Mouse (Mus musculus): ENCODE results near the gene Naf1. TPM values are rescaled to one million over a fixed set of nuclear protein-coding genes. Genes with fewer than 3 reads are reported as not detected.

Gene Naf1
- total and polyA plus RNA-seq, 3 experiments, result 11.1 to 39.6 TPM; not detected in 1

- no peaks in the 10 kb centered on the region for H3K36me3 ChIP-seq (ENCODE audit: control insufficient read depth in 1 of 2, insufficient read depth in 2 of 2, low read length in 2 of 2)
- H3K4me1 ChIP-seq (ENCODE audit: control insufficient read depth in 1 of 2, insufficient read depth in 2 of 2, low read length in 2 of 2), result no peaks in the 10 kb centered on the region
- DNase-seq (ENCODE audit: low read depth, low spot score), result no peak
- H3K27me3 ChIP-seq (ENCODE audit: control insufficient read depth in 1 of 2, insufficient read depth in 2 of 2, low read length in 2 of 2), result no peaks in the 10 kb centered on the region
- H3K9ac ChIP-seq (ENCODE audit: control insufficient read depth, low read depth, low read length, poor library complexity, severe bottlenecking), result no peak overlapping the region
- no peak overlapping the region for H3K27ac ChIP-seq (ENCODE audit: control insufficient read depth, low read depth, low read length)
- H3K4me3 ChIP-seq (ENCODE audit: control insufficient read depth in 1 of 2, insufficient read depth in 1 of 2, low read depth in 2 of 2, low read length in 2 of 2), result no peak overlapping the region
- TF ChIP-seq MAX (IDR thresholded peaks at IDR 0.05; ENCODE audit: low read length), result no peak
- TF ChIP-seq HCFC1 (IDR thresholded peaks at IDR 0.05; ENCODE audit: low read depth, low read length), result no peak
- TF ChIP-seq NRF1 (IDR thresholded peaks at IDR 0.05; ENCODE audit: insufficient read depth, low read depth, low read length, poor library complexity, severe bottlenecking), result no peak
- no peaks in the 10 kb centered on the region for H3K79me2 ChIP-seq (ENCODE audit: control insufficient read depth, insufficient read depth, low read length, poor library complexity)
- H3K9me3 ChIP-seq (replicated peaks; ENCODE audit: insufficient read depth, low read length), result no peaks in the 10 kb centered on the region
These were observed 45.0 kb downstream of the Naf1 start for GRCm38 (mm10) chr8:66905000-66905399.

- H3K9me3 ChIP-seq (replicated peaks; ENCODE audit: insufficient read depth, low read length), result no peaks in the 10 kb centered on the region
- no peaks in the 10 kb centered on the region for H3K79me2 ChIP-seq (ENCODE audit: control insufficient read depth, insufficient read depth, low read length, poor library complexity)
- no peaks in the 10 kb centered on the region for H3K27me3 ChIP-seq (ENCODE audit: control insufficient read depth in 1 of 2, insufficient read depth in 2 of 2, low read length in 2 of 2)
- no peak overlapping the region for H3K9ac ChIP-seq (ENCODE audit: control insufficient read depth, low read depth, low read length, poor library complexity, severe bottlenecking)
- no peak for DNase-seq (ENCODE audit: low read depth, low spot score)
- H3K4me1 ChIP-seq (ENCODE audit: control insufficient read depth in 1 of 2, insufficient read depth in 2 of 2, low read length in 2 of 2), result no peaks in the 10 kb centered on the region
- H3K36me3 ChIP-seq (ENCODE audit: control insufficient read depth in 1 of 2, insufficient read depth in 2 of 2, low read length in 2 of 2), result no peaks in the 10 kb centered on the region
- no peak overlapping the region for H3K4me3 ChIP-seq (ENCODE audit: control insufficient read depth in 1 of 2, insufficient read depth in 1 of 2, low read depth in 2 of 2, low read length in 2 of 2)
- TF ChIP-seq ETS1 (IDR thresholded peaks at IDR 0.05; ENCODE audit: low read depth, low read length), result no peak
- TF ChIP-seq MYC (IDR thresholded peaks at IDR 0.05; ENCODE audit: low read depth, low read length), result no peak
- no peak for TF ChIP-seq TBP (IDR thresholded peaks at IDR 0.05; ENCODE audit: low read depth, low read length)
- TF ChIP-seq POLR2AphosphoS2 (IDR thresholded peaks at IDR 0.05; ENCODE audit: low read length), result no peak
- TF ChIP-seq POLR2AphosphoS5 (IDR thresholded peaks at IDR 0.05; ENCODE audit: borderline replicate concordance, low read depth, low read length), result no peak
- no peak for TF ChIP-seq ZMIZ1 (IDR thresholded peaks at IDR 0.05; ENCODE audit: low read depth, low read length)
- TF ChIP-seq E2F4 (IDR thresholded peaks at IDR 0.05; ENCODE audit: borderline replicate concordance, low read depth, low read length), result no peak
- no peak for TF ChIP-seq SMC3 (IDR thresholded peaks at IDR 0.05; ENCODE audit: low read depth, low read length)
- no peak overlapping the region for H3K27ac ChIP-seq (ENCODE audit: control insufficient read depth, low read depth, low read length)
These were observed 45.5 kb downstream of the Naf1 start for GRCm38 (mm10) chr8:66905557-66905956.

GRCm38 (mm10) chr8:66906116-66906515, 46.1 kb downstream of the Naf1 start:
- Histone ChIP-seq H3K79me2 (ENCODE audit: control insufficient read depth, insufficient read depth, low read length, poor library complexity) (no peaks in the 10 kb centered on the region), H3K36me3 (ENCODE audit: control insufficient read depth in 1 of 2, insufficient read depth in 2 of 2, low read length in 2 of 2) (no peaks in the 10 kb centered on the region), H3K9ac (ENCODE audit: control insufficient read depth, low read depth, low read length, poor library complexity, severe bottlenecking) (no peak overlapping the region), H3K27ac (ENCODE audit: control insufficient read depth, low read depth, low read length) (no peak overlapping the region), H3K9me3 (replicated peaks; ENCODE audit: insufficient read depth, low read length) (no peaks in the 10 kb centered on the region), H3K4me3 (ENCODE audit: control insufficient read depth in 1 of 2, insufficient read depth in 1 of 2, low read depth in 2 of 2, low read length in 2 of 2) (no peak overlapping the region), H3K4me1 (ENCODE audit: control insufficient read depth in 1 of 2, insufficient read depth in 2 of 2, low read length in 2 of 2) (no peaks in the 10 kb centered on the region), H3K27me3 (ENCODE audit: control insufficient read depth in 1 of 2, insufficient read depth in 2 of 2, low read length in 2 of 2) (no peaks in the 10 kb centered on the region)
- DNase-seq (ENCODE audit: low read depth, low spot score), result no peak
- no peak for TF ChIP-seq HCFC1 (IDR thresholded peaks at IDR 0.05; ENCODE audit: low read depth, low read length)
- TF ChIP-seq POLR2AphosphoS5 (IDR thresholded peaks at IDR 0.05; ENCODE audit: borderline replicate concordance, low read depth, low read length), result no peak
- TF ChIP-seq SMC3 (IDR thresholded peaks at IDR 0.05; ENCODE audit: low read depth, low read length), result no peak
- TF ChIP-seq MYC (IDR thresholded peaks at IDR 0.05; ENCODE audit: low read depth, low read length), result no peak
- TF ChIP-seq NRF1 (IDR thresholded peaks at IDR 0.05; ENCODE audit: insufficient read depth, low read depth, low read length, poor library complexity, severe bottlenecking), result no peak
- no peak for TF ChIP-seq MAX (IDR thresholded peaks at IDR 0.05; ENCODE audit: low read length)
- TF ChIP-seq SIN3A (IDR thresholded peaks at IDR 0.05; ENCODE audit: low read length), result no peak
